Mouse (Mus musculus) retina, postnatal 7 days (tissue): ENCODE measurements around the gene Upp2.

ENCODE experiments used
- DNase-seq: peaks from one replicate; pipeline ENCODE4 v3.0.0-alpha.2; 2012; ENCODE audit warnings: low read depth, low spot score

The Upp2 gene

GRCm38 (mm10) chr2:58842443-58842842 is 275.3 kb downstream of the Upp2 start:
- DNase-seq = no peak
